Mouse (Mus musculus): ENCODE measurements around the gene Pkig. TPM values are rescaled to one million over a fixed set of nuclear protein-coding genes. Genes with fewer than 3 reads are reported as not detected.

Pkig gene
- polyA plus RNA-seq, 1 experiment from 2014 or later: 113 TPM

DNA sequence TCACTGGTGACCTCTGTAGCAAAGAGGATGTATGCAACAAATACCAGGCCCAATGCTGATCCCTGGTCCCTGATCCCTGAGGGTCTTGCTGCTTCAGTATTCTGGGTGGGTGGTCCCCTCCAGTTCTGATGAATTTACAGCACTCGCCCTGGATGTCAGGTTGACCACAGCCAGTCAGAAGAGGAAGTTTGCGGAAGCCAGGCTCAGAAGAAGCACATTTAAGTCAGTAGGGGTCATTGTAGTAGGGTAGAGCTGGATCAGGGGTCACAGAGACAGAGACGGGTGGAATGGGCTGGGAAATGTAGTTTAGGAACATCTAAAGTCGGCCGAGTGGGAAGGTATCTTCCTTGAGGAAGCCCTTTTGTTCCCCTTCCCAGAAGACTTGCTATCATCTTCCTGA lies 96.0 kb downstream of the Pkig start:
- Histone ChIP-seq H3K9ac (no peak overlapping the region), H3K27me3 (peaks cover 19% of the 10 kb centered on the region), H3K27ac (no peak overlapping the region), H3K4me3 (no peak overlapping the region), H3K4me1 (peaks cover 12% of the 10 kb centered on the region), H3K9me3 (replicated peaks) (no peaks in the 10 kb centered on the region), H3K36me3 (no peaks in the 10 kb centered on the region), H3K4me2 (replicated peaks) (no peak overlapping the region)
- ATAC-seq (ENCODE audit: low FRiP score): no peak
- 78% methylated on average over 5 of the region's 5 CpGs for WGBS

- Histone ChIP-seq H3K27me3 (0 out of 2 replicates have a peak, but pooled peaks cover 1% of the 10 kb centered on the region), H3K36me3 (no peaks in the 10 kb centered on the region), H3K4me3 (no peak overlapping the region), H3K9me3 (replicated peaks) (no peaks in the 10 kb centered on the region), H3K9ac (no peak overlapping the region), H3K4me2 (replicated peaks) (no peak overlapping the region), H3K4me1 (no peaks in the 10 kb centered on the region), H3K27ac (no peak overlapping the region)
- ATAC-seq (ENCODE audit: low FRiP score): no peak
- 53% methylated on average over 2 of the region's 2 CpGs for WGBS
Observed at GRCm38 (mm10) chr2:163756723-163757122, 98.5 kb downstream of the Pkig start.

- H3K36me3 ChIP-seq: no peaks in the 10 kb centered on the region
- no peaks in the 10 kb centered on the region for H3K4me1 ChIP-seq
- H3K9ac ChIP-seq: no peak overlapping the region
- no peak overlapping the region for H3K4me3 ChIP-seq
- H3K27ac ChIP-seq: no peak overlapping the region
- WGBS: 75% methylated on average over 2 of the region's 2 CpGs
- no peaks in the 10 kb centered on the region for H3K9me3 ChIP-seq (replicated peaks)
- no peak overlapping the region for H3K4me2 ChIP-seq (replicated peaks)
- H3K27me3 ChIP-seq: no peaks in the 10 kb centered on the region
- no peak for ATAC-seq (ENCODE audit: low FRiP score)
Observed at GRCm38 (mm10) chr2:163758146-163758545, 100.0 kb downstream of the Pkig start.

DNA sequence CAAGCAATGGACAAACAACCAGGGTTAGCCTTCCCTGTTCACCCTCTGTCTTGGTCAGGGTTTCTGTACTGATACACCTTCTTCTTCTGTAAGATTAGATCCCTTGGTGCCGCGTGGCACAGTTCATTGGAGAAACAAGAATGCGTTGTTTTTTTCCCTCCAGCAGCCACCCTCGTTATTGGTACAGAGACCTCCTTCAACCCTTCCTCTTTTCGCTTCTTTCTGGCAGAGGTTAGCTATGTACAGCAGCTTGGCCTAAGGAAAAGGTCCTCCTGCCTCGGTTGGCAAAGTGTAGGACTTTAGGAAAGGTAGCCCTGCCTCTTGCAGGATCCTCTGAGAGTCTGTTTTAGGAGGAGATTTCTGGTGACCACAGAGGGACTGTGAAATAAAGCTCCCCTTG lies 102.4 kb downstream of the Pkig start:
- H3K27ac ChIP-seq: no peak overlapping the region
- no peaks in the 10 kb centered on the region for H3K27me3 ChIP-seq
- H3K4me2 ChIP-seq (replicated peaks): no peak overlapping the region
- no peak overlapping the region for H3K9ac ChIP-seq
- no peaks in the 10 kb centered on the region for H3K36me3 ChIP-seq
- H3K9me3 ChIP-seq (replicated peaks): no peaks in the 10 kb centered on the region
- H3K4me1 ChIP-seq: no peaks in the 10 kb centered on the region
- no peak overlapping the region for H3K4me3 ChIP-seq
- ATAC-seq (ENCODE audit: low FRiP score): no peak
- 81% methylated on average over 6 of the region's 6 CpGs for WGBS

DNA sequence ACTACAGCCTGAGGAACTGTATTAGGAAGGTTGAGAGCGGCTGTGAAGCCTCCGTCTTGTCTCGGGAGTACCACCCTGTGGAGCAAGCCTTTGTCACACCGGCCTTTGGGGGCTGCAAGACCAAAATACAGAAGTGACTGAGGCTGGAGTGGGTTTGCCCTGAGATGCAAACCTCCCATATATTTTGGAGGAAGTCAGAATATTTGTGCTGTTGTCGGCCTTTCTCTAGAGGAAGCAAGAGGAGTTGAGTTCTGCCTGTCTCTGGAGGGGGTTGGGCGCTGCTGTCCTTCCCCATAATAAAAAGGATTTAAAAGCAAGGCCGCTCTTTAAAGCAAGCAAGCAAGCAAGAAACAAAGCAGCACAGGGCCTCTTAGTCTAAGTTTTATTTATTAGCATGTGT lies 103.2 kb downstream of the Pkig start:
- Histone ChIP-seq H3K36me3 (no peaks in the 10 kb centered on the region), H3K27ac (no peak overlapping the region), H3K4me2 (replicated peaks) (no peak overlapping the region), H3K9me3 (replicated peaks) (no peaks in the 10 kb centered on the region), H3K4me3 (no peak overlapping the region), H3K4me1 (no peaks in the 10 kb centered on the region), H3K9ac (no peak overlapping the region), H3K27me3 (no peaks in the 10 kb centered on the region)
- ATAC-seq (ENCODE audit: low FRiP score): no peak
- 86% methylated on average over 7 of the region's 7 CpGs for WGBS

DNA sequence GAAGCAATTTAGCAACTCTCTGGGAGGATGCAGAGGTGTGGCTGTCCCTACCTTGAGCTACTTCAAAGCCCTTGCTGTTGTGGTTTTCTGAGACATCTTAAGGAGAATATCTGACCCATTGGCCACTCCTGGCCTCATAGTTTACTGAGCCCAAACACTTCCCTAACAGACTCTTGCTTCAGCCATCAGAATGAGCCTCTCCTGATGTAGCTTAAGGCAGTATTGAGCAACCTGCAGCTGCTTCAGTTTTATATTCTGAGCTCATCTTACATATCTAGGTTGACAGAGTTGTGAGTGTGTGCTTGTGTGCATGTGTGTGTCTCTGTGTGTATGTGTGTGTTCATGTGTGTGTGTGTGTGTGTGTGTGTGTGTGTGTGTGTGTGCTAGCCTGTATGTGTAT lies 108.1 kb downstream of the Pkig start:
- ATAC-seq (ENCODE audit: low FRiP score): no peak
- H3K36me3 ChIP-seq: no peaks in the 10 kb centered on the region
- H3K4me2 ChIP-seq (replicated peaks): no peak overlapping the region
- H3K9me3 ChIP-seq (replicated peaks): no peaks in the 10 kb centered on the region
- no peak overlapping the region for H3K9ac ChIP-seq
- H3K27me3 ChIP-seq: no peaks in the 10 kb centered on the region
- H3K4me1 ChIP-seq: no peaks in the 10 kb centered on the region
- no peak overlapping the region for H3K27ac ChIP-seq
- no peak overlapping the region for H3K4me3 ChIP-seq

GRCm38 (mm10) chr2:163766890-163767289 lies 108.7 kb downstream of the Pkig start:
- H3K4me3 ChIP-seq: no peak overlapping the region
- WGBS: 79% methylated on average over 1 of the region's 1 CpGs
- no peak overlapping the region for H3K9ac ChIP-seq
- no peaks in the 10 kb centered on the region for H3K4me1 ChIP-seq
- H3K4me2 ChIP-seq (replicated peaks): no peak overlapping the region
- no peak overlapping the region for H3K27ac ChIP-seq
- H3K36me3 ChIP-seq: no peaks in the 10 kb centered on the region
- H3K9me3 ChIP-seq (replicated peaks): no peaks in the 10 kb centered on the region
- no peak for ATAC-seq (ENCODE audit: low FRiP score)
- H3K27me3 ChIP-seq: no peaks in the 10 kb centered on the region

DNA sequence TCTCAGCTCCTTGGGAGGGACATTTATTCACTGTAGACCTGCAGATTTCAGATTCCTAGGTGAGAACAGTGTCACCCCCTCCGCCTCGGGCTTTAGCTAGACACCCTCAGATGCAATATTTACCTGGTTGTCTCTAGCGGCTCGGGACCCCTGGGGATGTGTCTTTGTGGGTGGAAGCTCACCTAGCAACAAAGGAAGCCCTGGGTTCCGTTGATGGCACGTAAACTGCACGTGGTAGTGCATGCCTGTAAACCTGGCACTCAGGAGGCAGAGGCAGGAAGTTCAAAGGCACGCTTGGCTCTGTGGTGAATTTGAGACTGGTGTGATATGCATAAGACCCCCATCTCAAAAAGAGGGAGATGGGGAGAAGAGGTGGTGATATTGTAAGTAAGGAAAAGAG lies 112.5 kb downstream of the Pkig start:
- H3K4me1 ChIP-seq: no peaks in the 10 kb centered on the region
- no peaks in the 10 kb centered on the region for H3K36me3 ChIP-seq
- H3K27ac ChIP-seq: no peak overlapping the region
- 88% methylated on average over 8 of the region's 8 CpGs for WGBS
- no peaks in the 10 kb centered on the region for H3K27me3 ChIP-seq
- H3K9me3 ChIP-seq (replicated peaks): no peaks in the 10 kb centered on the region
- ATAC-seq (ENCODE audit: low FRiP score): no peak
- H3K9ac ChIP-seq: no peak overlapping the region
- no peak overlapping the region for H3K4me3 ChIP-seq
- no peak overlapping the region for H3K4me2 ChIP-seq (replicated peaks)

Other genes with a start within 250 kb of the Pkig start
- 67.9 and 70.8 TPM in 2 replicates for gene Oser1, start 233.7 kb upstream of the Pkig start, polyA plus RNA-seq (2016; fragmentation: Nextera tagmentation; extraction: Ambion mirVana)
- gene Gdap1l1, start 219.9 kb upstream of the Pkig start, polyA plus RNA-seq (2016; fragmentation: Nextera tagmentation; extraction: Ambion mirVana): 68.7 and 70.1 TPM in 2 replicates
- gene Fitm2, start 185.8 kb upstream of the Pkig start, polyA plus RNA-seq (2016; fragmentation: Nextera tagmentation; extraction: Ambion mirVana): 13.0 and 13.1 TPM in 2 replicates
- gene R3hdml, start 166.1 kb upstream of the Pkig start, polyA plus RNA-seq (2016; fragmentation: Nextera tagmentation; extraction: Ambion mirVana): not detected in 2 replicates
- gene Hnf4a, start 151.6 kb upstream of the Pkig start, polyA plus RNA-seq (2016; fragmentation: Nextera tagmentation; extraction: Ambion mirVana): not detected in 2 replicates
- gene Ttpal, start 56.1 kb upstream of the Pkig start, polyA plus RNA-seq (2016; fragmentation: Nextera tagmentation; extraction: Ambion mirVana): 51.5 and 52.0 TPM in 2 replicates
- gene Serinc3, start 13.3 kb upstream of the Pkig start, polyA plus RNA-seq (2016; fragmentation: Nextera tagmentation; extraction: Ambion mirVana): 36.2 and 38.4 TPM in 2 replicates
- gene Ada, start 91.9 kb downstream of the Pkig start, polyA plus RNA-seq (2016; fragmentation: Nextera tagmentation; extraction: Ambion mirVana): 4.0 and 4.3 TPM in 2 replicates
- 0.13 and 0.48 TPM in 2 replicates for gene Ccn5, start 162.5 kb downstream of the Pkig start, polyA plus RNA-seq (2016; fragmentation: Nextera tagmentation; extraction: Ambion mirVana)
- not detected in 2 replicates for gene Kcnk15, start 195.3 kb downstream of the Pkig start, polyA plus RNA-seq (2016; fragmentation: Nextera tagmentation; extraction: Ambion mirVana)

Data from hindbrain, embryonic 12.5 days (tissue).